Mouse (Mus musculus): ENCODE results near the gene Mus81. TPM values are rescaled to one million over a fixed set of nuclear protein-coding genes. Genes with fewer than 3 reads are reported as not detected.
A peak's percentile ranks its signal among the peaks of the same experiment; 100 is the strongest.
"Not testable (repeated sequence)": the region's sequence is repeated elsewhere in the genome, so short reads cannot be mapped to it uniquely, and the experiment has no call there.

Mus81 gene
- total RNA-seq, 2 experiments from 2014 or later: 30.7 to 30.9 TPM

GRCm38 (mm10) chr19:5494314-5494713 is 6.1 kb upstream of the Mus81 start:
- intact Hi-C loops (cut with DNase I): no loop called here
- DNase-seq (ENCODE audit: low spot score in 2 of 2): no peak

- DNase-seq (ENCODE audit: low spot score in 2 of 2); intact Hi-C loops (cut with DNase I): not testable (repeated sequence)
Measured at GRCm38 (mm10) chr19:5493301-5493721, 5.1 kb upstream of the Mus81 start.

- no peak for DNase-seq (ENCODE audit: low spot score in 2 of 2)
- intact Hi-C loops (cut with DNase I): no loop called here
Measured at GRCm38 (mm10) chr19:5492641-5493040, 4.4 kb upstream of the Mus81 start.

GRCm38 (mm10) chr19:5490898-5491708 is 2.9 kb upstream of the Mus81 start:
- intact Hi-C loops (cut with DNase I): loop anchor here (1.0 to 2.0 kb wide), 5 partner anchors 20 to 194 kb away; partner anchors contain the start of genes Ccdc85b, Fibp, Sart1 and Snx32
- peak; percentile 84 to 90 for DNase-seq (ENCODE audit: low spot score in 2 of 2)

GRCm38 (mm10) chr19:5490313-5490897 is 2.2 kb upstream of the Mus81 start, which contains the start of gene Cfl1:
TSS of gene Cfl1 (plus strand) at chr19:5490455.
- DNase-seq (ENCODE audit: low spot score in 2 of 2): peak; percentile 96 to 98
- intact Hi-C loops (cut with DNase I): loop anchor here (1.0 to 2.0 kb wide), 4 partner anchors 20 to 194 kb away; partner anchors contain the start of genes Fibp, Sart1 and Snx32

GRCm38 (mm10) chr19:5489721-5490120 is 1.5 kb upstream of the Mus81 start:
- intact Hi-C loops (cut with DNase I): loop anchor here (1.0 to 2.0 kb wide), 6 partner anchors 15 to 193 kb away; partner anchors contain the start of genes AI837181, Drap1, Fibp and Sart1
- not testable (repeated sequence) for DNase-seq (ENCODE audit: low spot score in 2 of 2)

- peak; percentile 97 to 99 for DNase-seq (ENCODE audit: low spot score in 2 of 2)
- intact Hi-C loops (cut with DNase I): loop anchor here (2.0 kb wide), 2 partner anchors 14 to 64 kb away; partner anchors contain the start of genes AI837181 and Drap1
Measured at GRCm38 (mm10) chr19:5488878-5489571, 823 bp upstream of the Mus81 start.

- DNase-seq (ENCODE audit: low spot score in 2 of 2): no peak
- intact Hi-C loops (cut with DNase I): no loop called here
Measured at GRCm38 (mm10) chr19:5486771-5487170, 1.4 kb downstream of the Mus81 start.

GRCm38 (mm10) chr19:5486286-5486685 is 1.9 kb downstream of the Mus81 start:
- intact Hi-C loops (cut with DNase I): no loop called here
- no peak for DNase-seq (ENCODE audit: low spot score in 2 of 2)

- intact Hi-C loops (cut with DNase I): no loop called here
- no peak for DNase-seq (ENCODE audit: low spot score in 2 of 2)
Measured at GRCm38 (mm10) chr19:5485821-5486220, 2.4 kb downstream of the Mus81 start.

- no peak for DNase-seq (ENCODE audit: low spot score in 2 of 2)
- intact Hi-C loops (cut with DNase I): no loop called here
Measured at GRCm38 (mm10) chr19:5485371-5485770, 2.8 kb downstream of the Mus81 start.

GRCm38 (mm10) chr19:5484496-5484895 is 3.7 kb downstream of the Mus81 start:
- intact Hi-C loops (cut with DNase I): no loop called here
- DNase-seq (ENCODE audit: low spot score in 2 of 2): no peak

- intact Hi-C loops (cut with DNase I): no loop called here
- no peak for DNase-seq (ENCODE audit: low spot score in 2 of 2)
Measured at GRCm38 (mm10) chr19:5483386-5484359, 4.5 kb downstream of the Mus81 start.

- no peak for DNase-seq (ENCODE audit: low spot score in 2 of 2)
- intact Hi-C loops (cut with DNase I): no loop called here
Measured at GRCm38 (mm10) chr19:5481398-5481797, 6.8 kb downstream of the Mus81 start.

- intact Hi-C loops (cut with DNase I): no loop called here
Measured at GRCm38 (mm10) chr19:5480016-5480415, 8.2 kb downstream of the Mus81 start.

GRCm38 (mm10) chr19:5477668-5478300 is 10.4 kb downstream of the Mus81 start:
- intact Hi-C loops (cut with DNase I): no loop called here
- no peak for DNase-seq (ENCODE audit: low spot score in 2 of 2)

More at GRCm38 (mm10) chr19:5480016-5480415, 8.2 kb downstream of the Mus81 start:
- DNase-seq (ENCODE audit: low spot score in 2 of 2): no peak

- DNase-seq (ENCODE audit: low spot score in 2 of 2): peak in 1 of 2 experiments; percentile 81
Measured at GRCm38 (mm10) chr19:5477004-5477667, 11.1 kb downstream of the Mus81 start.

More at GRCm38 (mm10) chr19:5477004-5477667, 11.1 kb downstream of the Mus81 start:
- intact Hi-C loops (cut with DNase I): no loop called here
